8 mouse cellular contexts compared by ENCODE assay signal in genomic region chr13:49371428-49371899, GRCm38 (mm10). TPM values are rescaled to one million over a fixed set of nuclear protein-coding genes. Genes with fewer than 3 reads are reported as not detected.
DNase-seq lines count a peak whose midpoint lies in the region; ATAC-seq and TF ChIP-seq lines count a peak whose summit lies in the region.

No protein-coding gene starts in this region.

- peak overlapping the region; percentile 78 for H3K27ac ChIP-seq in cortical plate, adult 2 months (ENCODE audit: insufficient read depth, low read length)
- H3K27ac ChIP-seq in intestine, postnatal 0 days (ENCODE audit: low read depth, low read length) = peak overlapping the region; percentile 41; the same call in 1 of the 2 replicates
- peak overlapping the region; percentile 73 for H3K27ac ChIP-seq in limb, embryonic 12.5 days
- peak overlapping the region; percentile 38 for H3K27ac ChIP-seq in midbrain, embryonic 10.5 days (replicated peaks)
- peak overlapping the region; percentile 65; the same call in 1 of the 2 replicates for H3K27ac ChIP-seq in stomach, embryonic 15.5 days

- ATAC-seq in intestine, postnatal 0 days = peak; percentile 32
- no peak for ATAC-seq in limb, embryonic 12.5 days (ENCODE audit: insufficient number of reproducible peaks, insufficient read depth, low FRiP score, low TSS enrichment, low read depth)
- peak; percentile 71; the same call in 1 of the 2 replicates for ATAC-seq in stomach, embryonic 15.5 days (ENCODE audit: insufficient read depth, low FRiP score, low read depth)

- H3K4me3 ChIP-seq in cortical plate, adult 2 months (ENCODE audit: insufficient read depth, low read length) = no peak overlapping the region
- no peak overlapping the region for H3K4me3 ChIP-seq in intestine, postnatal 0 days (ENCODE audit: low read depth, low read length)
- H3K4me3 ChIP-seq in limb, embryonic 12.5 days (replicated peaks) = no peak overlapping the region
- no peak overlapping the region for H3K4me3 ChIP-seq in midbrain, embryonic 10.5 days
- H3K4me3 ChIP-seq in stomach, embryonic 15.5 days (replicated peaks) = no peak overlapping the region

- WGBS in intestine, postnatal 0 days = 37% methylated on average over 3 of the region's 3 CpGs
- WGBS in limb, embryonic 12.5 days = 20% methylated on average over 3 of the region's 3 CpGs
- 74% methylated on average over 3 of the region's 3 CpGs for WGBS in midbrain, embryonic 10.5 days
- WGBS in stomach, embryonic 15.5 days = 38% methylated on average over 3 of the region's 3 CpGs

- no peak overlapping the region for H3K9ac ChIP-seq in intestine, postnatal 0 days (ENCODE audit: low read depth, low read length)
- 0 out of 2 replicates have a peak overlapping the region, but pooled peaks have one; percentile 8 for H3K9ac ChIP-seq in limb, embryonic 12.5 days (replicated peaks)
- no peak overlapping the region for H3K9ac ChIP-seq in stomach, embryonic 15.5 days

- H3K27me3 ChIP-seq in intestine, postnatal 0 days (replicated peaks; ENCODE audit: control insufficient read depth, insufficient read depth, low read length) = no peaks in the 10 kb centered on the region
- no peaks in the 10 kb centered on the region for H3K27me3 ChIP-seq in limb, embryonic 12.5 days
- no peaks in the 10 kb centered on the region for H3K27me3 ChIP-seq in midbrain, embryonic 10.5 days (ENCODE audit: low read depth, poor library complexity, severe bottlenecking)
- H3K27me3 ChIP-seq in stomach, embryonic 15.5 days (replicated peaks) = no peaks in the 10 kb centered on the region

- no peak for TF ChIP-seq CTCF in cortical plate, adult 2 months (IDR thresholded peaks at IDR 0.05; ENCODE audit: extremely low read depth, insufficient read depth, low read length)
- no peak for TF ChIP-seq CTCF in intestine, postnatal 0 days (IDR thresholded peaks at IDR 0.05; ENCODE audit: low read depth)

- peaks cover 17% of the 10 kb centered on the region for H3K4me1 ChIP-seq in cortical plate, adult 2 months (ENCODE audit: control insufficient read depth, insufficient read depth, low read length)
- H3K4me1 ChIP-seq in intestine, postnatal 0 days (replicated peaks; ENCODE audit: control insufficient read depth, insufficient read depth, low read length) = peaks cover 9% of the 10 kb centered on the region; the same call in 1 of the 2 replicates
- peaks cover 7% of the 10 kb centered on the region for H3K4me1 ChIP-seq in limb, embryonic 12.5 days (replicated peaks)
- peaks cover 27% of the 10 kb centered on the region for H3K4me1 ChIP-seq in midbrain, embryonic 10.5 days
- peaks cover 10% of the 10 kb centered on the region for H3K4me1 ChIP-seq in stomach, embryonic 15.5 days

- H3K36me3 ChIP-seq in intestine, postnatal 0 days (ENCODE audit: control insufficient read depth, insufficient read depth) = peaks cover 28% of the 10 kb centered on the region; the same call in 1 of the 2 replicates
- H3K36me3 ChIP-seq in limb, embryonic 12.5 days = peaks cover 69% of the 10 kb centered on the region
- H3K36me3 ChIP-seq in midbrain, embryonic 10.5 days = peaks cover 67% of the 10 kb centered on the region
- peaks cover 5% of the 10 kb centered on the region; the same call in 1 of the 2 replicates for H3K36me3 ChIP-seq in stomach, embryonic 15.5 days

- H3K9me3 ChIP-seq in intestine, postnatal 0 days (ENCODE audit: control insufficient read depth) = no peaks in the 10 kb centered on the region
- no peaks in the 10 kb centered on the region for H3K9me3 ChIP-seq in limb, embryonic 12.5 days
- no peaks in the 10 kb centered on the region for H3K9me3 ChIP-seq in midbrain, embryonic 10.5 days (replicated peaks)
- H3K9me3 ChIP-seq in stomach, embryonic 15.5 days = no peaks in the 10 kb centered on the region

- TF ChIP-seq POLR2A in cortical plate, adult 2 months (IDR thresholded peaks at IDR 0.05; ENCODE audit: extremely low read depth, insufficient read depth, low read length) = no peak

- DNase-seq in cerebellum, adult 9-10 months = peak; percentile 34
- no peak for DNase-seq in cerebellum, adult 8-10 months
- peak; percentile 91 for DNase-seq in heart, adult 8-10 months (ENCODE audit: low spot score)
- DNase-seq in midbrain, embryonic 10.5 days (ENCODE audit: low spot score) = no peak

- no peak overlapping the region for H3K4me2 ChIP-seq in intestine, postnatal 0 days (replicated peaks; ENCODE audit: low read depth)
- no peak overlapping the region for H3K4me2 ChIP-seq in limb, embryonic 12.5 days
- no peak overlapping the region for H3K4me2 ChIP-seq in stomach, embryonic 15.5 days

RNA-seq across cellular contexts. Expression of gene Bicd2, which starts 30.1 kb away (rescaled TPM):
- polyA plus RNA-seq in cortical plate, adult 2 months (2012; rRNA removed) = 49.5 and 52.0 TPM in 2 replicates
- 10 to 100 TPM; 67.9 to 79.2 (median 73.3) TPM for total RNA-seq in heart, adult 8-10 months (2022)
- polyA plus RNA-seq in intestine, postnatal 0 days (2015; fragmentation: Nextera tagmentation; extraction: Ambion mirVana) = 8.9 and 9.3 TPM in 2 replicates
- polyA plus RNA-seq in limb, embryonic 12.5 days (2016; fragmentation: Nextera tagmentation; extraction: Ambion mirVana) = 34.7 and 37.6 TPM in 2 replicates
- 29.7 and 33.9 TPM in 2 replicates for polyA plus RNA-seq in midbrain, embryonic 10.5 days (2016; fragmentation: Nextera tagmentation; extraction: Ambion mirVana)
- polyA plus RNA-seq in stomach, embryonic 15.5 days (2015; fragmentation: Nextera tagmentation; extraction: Ambion mirVana) = 23.5 and 26.2 TPM in 2 replicates

RNA-seq across cellular contexts. Expression of gene Ippk, which starts 49.6 kb away (rescaled TPM):
- 11.2 and 12.3 TPM in 2 replicates for polyA plus RNA-seq in cortical plate, adult 2 months (2012; rRNA removed)
- 1 to 10 TPM; 5.5 to 7.5 (median 7.1) TPM for total RNA-seq in heart, adult 8-10 months (2022)
- polyA plus RNA-seq in intestine, postnatal 0 days (2015; fragmentation: Nextera tagmentation; extraction: Ambion mirVana) = 10.4 and 11.5 TPM in 2 replicates
- polyA plus RNA-seq in limb, embryonic 12.5 days (2016; fragmentation: Nextera tagmentation; extraction: Ambion mirVana) = 14.7 and 16.4 TPM in 2 replicates
- 18.5 and 20.3 TPM in 2 replicates for polyA plus RNA-seq in midbrain, embryonic 10.5 days (2016; fragmentation: Nextera tagmentation; extraction: Ambion mirVana)
- polyA plus RNA-seq in stomach, embryonic 15.5 days (2015; fragmentation: Nextera tagmentation; extraction: Ambion mirVana) = 17.3 and 20.9 TPM in 2 replicates

RNA-seq across cellular contexts. Expression of gene Fgd3, which starts 51.4 kb away (rescaled TPM):
- 5.8 and 6.2 TPM in 2 replicates for polyA plus RNA-seq in cortical plate, adult 2 months (2012; rRNA removed)
- 1 to 10 TPM; 1.2 to 2.4 (median 1.7) TPM for total RNA-seq in heart, adult 8-10 months (2022)
- 0.60 and 0.61 TPM in 2 replicates for polyA plus RNA-seq in intestine, postnatal 0 days (2015; fragmentation: Nextera tagmentation; extraction: Ambion mirVana)
- polyA plus RNA-seq in limb, embryonic 12.5 days (2016; fragmentation: Nextera tagmentation; extraction: Ambion mirVana) = 0.66 and 0.91 TPM in 2 replicates
- polyA plus RNA-seq in midbrain, embryonic 10.5 days (2016; fragmentation: Nextera tagmentation; extraction: Ambion mirVana) = 1.1 and 1.5 TPM in 2 replicates
- 0.40 and 0.65 TPM in 2 replicates for polyA plus RNA-seq in stomach, embryonic 15.5 days (2015; fragmentation: Nextera tagmentation; extraction: Ambion mirVana)

Comparison
In these comparisons a context has a peak if more than half of its experiments do, and no peak if none do; other contexts are left out.
1. DNase-seq: peak in cerebellum, adult 9-10 months (single experiment) and heart, adult 8-10 months (single experiment); none in cerebellum, adult 8-10 months (single experiment) and midbrain, embryonic 10.5 days (single experiment).
2. Peak in every context shown above with its lines, with median percentiles within 50 percentile points of each other: H3K27ac ChIP-seq.